Mouse (Mus musculus) splenic B cell, adult 2 months (primary cell): ENCODE data around the gene Nle1.

Experiments
- DNase-seq: peaks from one replicate; pipeline ENCODE4 v3.0.0-alpha.2; 2011; ENCODE audit warnings: low read depth, low spot score
- H3K27me3 ChIP-seq: 2 replicates; pipeline ENCODE4 v1.6.1; 2012; ENCODE audit warnings: mild to moderate bottlenecking, low read length, moderate library complexity, mixed read lengths; ENCODE audit not compliant: control insufficient read depth, poor library complexity, insufficient read depth, severe bottlenecking
- H3K36me3 ChIP-seq: 2 replicates; pipeline ENCODE4 v1.6.1; 2012; ENCODE audit warnings: mild to moderate bottlenecking, low read length, moderate library complexity, mixed read lengths; ENCODE audit not compliant: control insufficient read depth, poor library complexity, insufficient read depth, severe bottlenecking

Gene Nle1

DNA sequence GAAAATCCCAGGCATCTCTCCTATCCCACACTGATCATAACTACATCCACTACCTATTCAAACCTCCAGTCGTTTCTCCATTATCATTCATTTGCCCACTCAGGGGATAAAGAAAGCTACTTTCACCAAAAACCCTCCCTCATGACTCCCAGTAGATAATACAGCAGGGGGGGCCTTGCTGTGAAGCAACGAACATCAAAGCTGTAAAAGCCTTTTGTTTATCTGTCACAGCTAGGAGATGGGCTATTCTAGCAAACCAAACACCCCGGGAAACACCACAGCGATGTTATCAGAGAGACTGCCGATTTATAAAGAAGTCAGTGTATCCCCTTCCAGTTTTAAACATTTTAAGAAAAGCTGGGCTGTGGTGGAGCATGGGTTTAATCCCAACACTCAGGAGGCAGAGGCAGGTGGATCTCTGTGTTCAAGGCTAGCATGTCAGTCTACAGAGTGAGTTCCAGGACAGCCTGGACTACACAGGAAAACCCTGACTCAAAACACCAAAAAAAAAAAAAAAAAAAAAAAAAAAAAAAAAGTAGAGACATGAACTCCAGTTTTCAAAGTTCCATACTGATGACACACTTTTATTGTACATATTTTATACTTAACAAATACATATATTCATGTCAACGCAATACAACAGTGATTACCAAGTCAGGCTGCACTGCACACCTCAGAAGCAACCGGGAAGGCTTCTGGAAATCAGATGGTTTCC lies 41.2 kb downstream of the Nle1 start:
- Histone ChIP-seq H3K27me3 (no peaks in the 10 kb centered on the region; the same call in 1 of the 2 replicates), H3K36me3 (no peaks in the 10 kb centered on the region)
- DNase-seq: no peak

GRCm38 (mm10) chr11:82865957-82866356 lies 42.3 kb downstream of the Nle1 start:
- H3K27me3 ChIP-seq: no peaks in the 10 kb centered on the region; the same call in 1 of the 2 replicates
- no peak for DNase-seq
- H3K36me3 ChIP-seq: no peaks in the 10 kb centered on the region

GRCm38 (mm10) chr11:82863488-82863931 lies 44.7 kb downstream of the Nle1 start:
- no peak for DNase-seq
- Histone ChIP-seq H3K27me3 (no peaks in the 10 kb centered on the region; the same call in 1 of the 2 replicates), H3K36me3 (no peaks in the 10 kb centered on the region)

GRCm38 (mm10) chr11:82863059-82863458 lies 45.2 kb downstream of the Nle1 start:
- Histone ChIP-seq H3K36me3 (no peaks in the 10 kb centered on the region), H3K27me3 (no peaks in the 10 kb centered on the region; the same call in 1 of the 2 replicates)
- DNase-seq: no peak

DNA sequence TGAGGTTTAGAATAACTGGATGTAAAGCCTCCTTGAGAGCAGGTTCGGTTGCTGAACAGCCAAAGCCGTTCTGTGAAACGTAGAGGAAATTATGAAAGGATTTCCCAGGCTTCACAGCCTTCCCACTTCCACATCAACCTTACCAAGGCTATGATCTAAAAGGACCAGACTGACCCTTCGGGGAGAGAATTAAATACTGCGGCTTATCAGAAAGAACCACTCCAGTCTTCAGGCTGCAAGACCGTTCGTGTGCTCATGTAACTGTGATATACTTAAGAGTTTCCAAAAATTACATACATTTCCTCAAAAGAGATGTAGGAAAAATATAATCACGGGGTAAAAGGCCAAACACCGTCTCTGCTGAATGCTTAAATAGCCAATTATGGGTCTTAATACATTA lies 45.6 kb downstream of the Nle1 start:
- no peak for DNase-seq
- H3K36me3 ChIP-seq: no peaks in the 10 kb centered on the region
- H3K27me3 ChIP-seq: no peaks in the 10 kb centered on the region; the same call in 1 of the 2 replicates

GRCm38 (mm10) chr11:82861558-82861957 lies 46.7 kb downstream of the Nle1 start:
- no peak for DNase-seq
- Histone ChIP-seq H3K27me3 (no peaks in the 10 kb centered on the region; the same call in 1 of the 2 replicates), H3K36me3 (no peaks in the 10 kb centered on the region)

GRCm38 (mm10) chr11:82860759-82861158 lies 47.5 kb downstream of the Nle1 start:
- H3K27me3 ChIP-seq: no peaks in the 10 kb centered on the region; the same call in 1 of the 2 replicates
- no peak for DNase-seq
- H3K36me3 ChIP-seq: no peaks in the 10 kb centered on the region

GRCm38 (mm10) chr11:82857307-82857848 lies 50.8 kb downstream of the Nle1 start:
- no peak for DNase-seq
- Histone ChIP-seq H3K36me3 (no peaks in the 10 kb centered on the region), H3K27me3 (no peaks in the 10 kb centered on the region)

GRCm38 (mm10) chr11:82856032-82856431 lies 52.2 kb downstream of the Nle1 start:
- no peaks in the 10 kb centered on the region for H3K27me3 ChIP-seq
- no peak for DNase-seq
- H3K36me3 ChIP-seq: no peaks in the 10 kb centered on the region

DNA sequence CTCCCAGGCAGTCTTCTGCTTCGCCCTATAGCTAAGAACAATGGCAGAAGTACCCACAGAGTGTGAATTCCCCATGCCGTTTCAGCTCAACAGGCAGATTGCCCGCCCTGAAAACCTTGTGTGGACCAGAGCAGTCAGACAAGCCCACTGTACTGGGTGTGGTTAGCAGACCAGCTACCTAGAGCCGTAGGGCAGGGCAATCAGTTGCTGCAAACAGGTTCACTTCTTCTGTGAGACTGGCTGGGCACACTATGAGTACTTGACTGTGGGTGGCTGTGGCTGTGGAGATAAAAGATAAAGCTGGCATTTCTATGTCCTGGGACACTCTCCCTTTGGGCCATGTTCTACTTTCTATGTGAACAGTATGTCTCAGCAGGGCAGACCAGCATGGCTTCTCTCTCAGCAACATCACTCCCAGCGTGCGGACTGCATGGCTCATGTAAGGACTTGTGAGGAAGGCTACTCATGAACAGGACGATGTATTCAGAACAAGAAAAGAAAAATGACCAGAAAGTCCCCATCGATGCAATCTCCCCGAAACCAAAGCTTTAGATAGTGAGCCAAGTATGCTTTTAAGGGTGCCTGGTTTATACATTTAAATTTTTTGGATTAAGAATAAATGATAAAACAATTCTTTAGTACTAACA lies 52.8 kb downstream of the Nle1 start:
- no peaks in the 10 kb centered on the region for H3K36me3 ChIP-seq
- no peak for DNase-seq
- no peaks in the 10 kb centered on the region for H3K27me3 ChIP-seq

- no peaks in the 10 kb centered on the region for H3K27me3 ChIP-seq
- no peaks in the 10 kb centered on the region for H3K36me3 ChIP-seq
- DNase-seq: no peak
Observed at GRCm38 (mm10) chr11:82854111-82854510, 54.1 kb downstream of the Nle1 start.

GRCm38 (mm10) chr11:82852958-82853357 lies 55.3 kb downstream of the Nle1 start:
- no peak for DNase-seq
- Histone ChIP-seq H3K36me3 (no peaks in the 10 kb centered on the region), H3K27me3 (no peaks in the 10 kb centered on the region)

DNA sequence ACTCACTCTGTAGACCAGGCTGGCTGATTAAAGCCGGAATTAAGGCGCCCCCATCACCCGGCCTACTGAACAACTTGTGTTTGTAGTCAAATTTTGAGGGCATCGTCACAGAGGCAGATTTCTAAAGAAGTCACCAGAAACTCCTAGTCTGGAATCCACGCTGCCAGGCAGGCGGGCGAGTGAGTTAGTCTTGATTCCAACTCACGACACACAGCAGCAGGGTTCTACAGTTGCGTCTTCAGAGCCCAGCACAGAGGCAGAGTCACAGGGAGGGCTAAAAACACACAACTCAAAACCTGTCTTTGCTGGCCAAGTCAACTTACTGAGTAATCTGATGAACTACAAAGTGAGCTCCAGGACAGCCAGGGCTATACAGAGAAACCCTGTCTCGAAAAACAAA lies 55.7 kb downstream of the Nle1 start:
- H3K27me3 ChIP-seq: no peaks in the 10 kb centered on the region
- no peaks in the 10 kb centered on the region for H3K36me3 ChIP-seq
- DNase-seq: no peak

DNA sequence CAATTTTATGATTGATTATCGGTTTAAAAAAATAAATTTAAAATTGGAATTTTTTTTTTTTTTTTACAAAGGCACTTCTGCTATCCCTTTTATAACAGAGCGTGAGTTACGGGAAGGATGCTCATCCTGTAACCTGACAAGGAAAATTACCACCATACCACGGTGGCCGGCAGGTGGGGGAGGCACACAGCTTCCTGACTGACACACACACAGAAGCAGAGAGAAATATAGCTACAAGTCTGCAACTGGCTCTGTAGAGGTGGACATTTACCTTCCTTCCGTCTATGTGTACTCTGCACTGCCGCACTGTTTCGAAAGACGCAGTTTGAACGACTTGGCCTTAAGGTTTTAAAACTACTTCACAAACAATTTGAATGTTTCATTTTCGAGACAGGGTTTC lies 56.1 kb downstream of the Nle1 start:
- Histone ChIP-seq H3K36me3 (no peaks in the 10 kb centered on the region), H3K27me3 (no peaks in the 10 kb centered on the region)
- DNase-seq: no peak
